Mouse (Mus musculus) brain, embryonic 14.5 days (tissue): Measurements from ENCODE around the gene Gm49368. TPM values are rescaled to one million over a fixed set of nuclear protein-coding genes. Genes with fewer than 3 reads are reported as not detected.
"Not testable (repeated sequence)": the region's sequence is repeated elsewhere in the genome, so short reads cannot be mapped to it uniquely, and the experiment has no call there.

ENCODE experiments used
- DNase-seq: peaks from one replicate; pipeline ENCODE4 v3.0.0-alpha.2; 2011; ENCODE audit warnings: low read depth
- CTCF ChIP-seq: fragments of 200-500 bp; IDR thresholded peaks from 2 replicates; pipeline ENCODE4 v1.5.1; 2012; ENCODE audit warnings: inconsistent platforms, mild to moderate bottlenecking, moderate library complexity, borderline replicate concordance; ENCODE audit not compliant: insufficient read depth, insufficient read length; ENCODE audit errors: extremely low read depth
- POLR2A ChIP-seq: fragments of 200-500 bp; IDR thresholded peaks from 2 replicates; pipeline ENCODE4 v1.6.1; 2012; ENCODE audit warnings: mild to moderate bottlenecking, inconsistent platforms, borderline replicate concordance; ENCODE audit not compliant: poor library complexity, insufficient read depth, insufficient read length, severe bottlenecking; ENCODE audit errors: extremely low read depth
- polyA plus RNA-seq: library from polyadenylated mRNA; depleted of rRNA; stranded (reverse); fragments of >200 nt; gene quantifications from 2 replicates; pipeline ENCODE4 v1.2.3, GENCODE M21; 2012; rRNA removed

The Gm49368 gene
- 0.03 TPM in 1 of 2 replicates, not detected in the other for polyA plus RNA-seq

GRCm38 (mm10) chr7:128062456-128062855, at the start of gene Gm49368, which contains the start of gene Itgam:
TSS of gene Gm49368 (plus strand) at chr7:128062683.
TSS of gene Itgam (plus strand) at chr7:128062640.
- TF ChIP-seq CTCF (no peak), POLR2A (no peak)
- no peak for DNase-seq

DNA sequence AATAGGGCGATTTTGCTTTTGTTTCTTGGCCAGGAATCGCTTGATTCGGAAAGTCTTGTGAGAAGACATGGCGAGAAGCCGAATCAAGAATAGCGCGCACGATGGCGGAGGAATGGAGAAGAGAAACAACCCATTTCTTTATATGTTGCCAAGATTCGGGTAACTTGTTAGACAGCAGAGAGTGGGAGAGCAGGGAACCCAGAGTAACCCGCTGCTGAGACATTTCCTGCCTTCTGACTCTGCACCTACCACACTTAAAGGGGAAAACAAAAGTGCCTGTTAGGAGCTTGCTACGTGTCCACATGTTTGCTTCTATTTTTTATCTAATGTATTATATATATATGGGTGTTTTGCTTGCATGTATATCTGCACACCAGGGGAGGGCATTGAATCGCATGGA, 49.4 kb upstream of the Gm49368 start:
- DNase-seq, result no peak
- TF ChIP-seq CTCF (no peak), POLR2A (no peak)

- DNase-seq, result not testable (repeated sequence)
Measured at GRCm38 (mm10) chr7:128016134-128016533, 46.3 kb upstream of the Gm49368 start.

- TF ChIP-seq POLR2A (no peak), CTCF (no peak)
- no peak for DNase-seq
Measured at GRCm38 (mm10) chr7:128016650-128017049, 45.8 kb upstream of the Gm49368 start.

- DNase-seq, result no peak
- TF ChIP-seq POLR2A, result no peak
Measured at GRCm38 (mm10) chr7:128018275-128018674, 44.2 kb upstream of the Gm49368 start.

DNA sequence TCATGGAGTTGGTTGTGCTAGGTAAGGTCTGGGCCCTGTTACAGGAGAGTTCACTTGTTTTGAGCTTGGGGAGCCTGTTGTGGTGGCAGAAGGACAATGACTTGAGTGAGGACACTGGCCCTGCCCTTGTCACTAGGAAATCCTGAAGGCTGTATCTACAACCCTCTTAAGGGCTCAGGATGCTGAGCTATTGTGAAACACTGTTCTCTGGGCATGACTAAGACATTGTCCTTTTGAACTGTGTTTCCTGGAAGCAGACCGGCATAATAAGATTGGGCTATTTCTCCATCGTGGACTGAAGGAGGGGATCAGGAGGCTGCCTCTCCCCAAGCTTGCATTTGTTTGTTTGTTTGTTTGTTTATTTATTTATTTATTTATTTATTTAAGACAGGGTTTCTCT, 43.3 kb upstream of the Gm49368 start:
- DNase-seq, result no peak
- TF ChIP-seq POLR2A, result no peak
- no peak for TF ChIP-seq CTCF

GRCm38 (mm10) chr7:128022974-128023373, 39.5 kb upstream of the Gm49368 start:
- no peak for DNase-seq
- TF ChIP-seq CTCF (peak; percentile 43; the same call in 1 of the 2 replicates), POLR2A (no peak)

DNA sequence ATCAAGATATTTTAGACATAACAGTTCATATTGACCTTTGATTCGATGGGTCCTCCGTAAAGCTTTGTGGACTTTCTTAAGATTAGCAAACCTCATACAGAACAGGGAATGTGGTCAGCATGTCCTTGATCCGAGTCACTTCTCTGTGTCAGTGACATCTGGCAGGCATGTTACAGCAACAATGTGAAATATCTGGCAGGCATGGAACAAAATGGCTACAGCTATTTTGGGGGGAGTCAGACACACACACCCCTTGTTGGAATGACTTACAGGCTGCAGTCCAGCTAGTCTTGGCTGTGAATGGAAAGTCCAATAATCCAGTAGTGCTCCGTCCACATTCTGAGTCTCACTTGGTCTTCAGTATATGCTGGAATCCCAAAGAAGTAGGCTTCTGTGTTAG, 38.9 kb upstream of the Gm49368 start:
- DNase-seq, result no peak
- no peak for TF ChIP-seq CTCF
- TF ChIP-seq POLR2A, result no peak

- TF ChIP-seq CTCF (no peak), POLR2A (no peak)
- DNase-seq, result no peak
Measured at GRCm38 (mm10) chr7:128024364-128024763, 38.1 kb upstream of the Gm49368 start.

- TF ChIP-seq CTCF (no peak), POLR2A (no peak)
Measured at GRCm38 (mm10) chr7:128024932-128025331, 37.6 kb upstream of the Gm49368 start.

DNA sequence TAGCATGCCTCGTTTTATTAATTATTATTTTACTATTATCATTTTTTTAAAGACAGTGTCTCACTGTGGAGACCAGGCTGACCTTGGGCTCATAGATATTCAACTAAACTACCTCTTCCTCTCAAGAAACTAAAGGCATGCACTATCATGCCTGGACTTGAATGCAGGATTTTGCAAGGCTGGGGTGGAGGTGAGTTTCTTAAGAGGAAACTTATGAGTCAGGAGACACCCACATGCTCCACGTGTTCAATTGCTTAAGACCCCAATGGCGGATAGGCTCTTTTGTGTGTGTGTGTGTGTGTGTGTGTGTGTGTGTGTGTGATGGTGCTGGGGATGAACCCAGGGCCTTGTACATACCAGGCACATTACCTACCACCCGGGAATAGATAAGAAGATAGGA, 37.1 kb upstream of the Gm49368 start:
- no peak for DNase-seq
- TF ChIP-seq POLR2A (no peak), CTCF (no peak)

More at GRCm38 (mm10) chr7:128024932-128025331, 37.6 kb upstream of the Gm49368 start:
- no peak for DNase-seq

DNA sequence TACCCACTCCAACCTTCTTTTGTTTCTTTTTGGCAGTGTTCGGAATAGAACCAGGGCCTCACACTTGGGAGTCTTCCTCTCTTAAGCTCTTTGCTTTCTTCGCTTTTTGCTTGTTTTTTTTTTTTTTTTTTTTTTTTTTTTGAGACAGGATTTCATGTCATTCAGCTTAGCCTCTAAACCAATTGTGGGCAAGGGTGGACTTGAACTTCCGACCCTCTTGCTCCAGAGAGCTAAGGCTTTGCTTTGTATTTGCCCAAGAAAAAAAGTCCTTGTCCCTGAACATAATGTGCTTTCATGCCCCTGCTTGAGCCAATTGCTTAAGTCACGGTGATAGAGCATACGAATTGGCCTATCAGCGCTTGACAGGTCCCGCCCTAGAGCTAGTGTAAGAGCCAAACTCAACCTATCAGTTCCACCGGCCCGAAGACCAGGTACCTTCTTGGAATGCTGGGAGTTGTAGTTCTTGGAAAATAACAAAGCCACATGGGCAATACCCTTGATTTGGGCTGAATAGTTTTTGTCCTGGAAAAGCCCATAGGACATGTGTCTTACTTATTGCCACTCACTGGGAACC, 31.0 kb upstream of the Gm49368 start:
- peak; percentile 81 for DNase-seq
- no peak for TF ChIP-seq CTCF
- TF ChIP-seq POLR2A, result no peak

- DNase-seq, result no peak
- TF ChIP-seq POLR2A, result no peak
- TF ChIP-seq CTCF, result no peak
Measured at GRCm38 (mm10) chr7:128032290-128032988, 30.0 kb upstream of the Gm49368 start.

DNA sequence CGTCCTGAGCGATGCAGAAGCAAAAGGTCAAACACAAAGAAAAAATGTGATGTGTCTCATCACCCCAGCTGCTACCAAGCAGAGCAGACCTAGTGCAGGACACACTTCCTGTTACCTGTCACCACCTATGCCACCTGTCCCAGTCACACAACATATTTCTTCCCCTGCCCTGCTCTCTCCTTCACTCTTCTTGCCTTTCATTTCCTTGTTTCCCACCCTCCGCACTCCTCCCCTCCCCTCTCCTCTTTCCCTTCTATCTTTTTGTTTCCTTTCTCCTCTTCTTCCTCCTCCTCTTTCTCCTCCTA, 29.5 kb upstream of the Gm49368 start:
- TF ChIP-seq CTCF (no peak), POLR2A (no peak)
- no peak for DNase-seq
